Mouse (Mus musculus) neutrophil, adult 65 days (primary cell): ENCODE results near the gene Jmy. TPM values are rescaled to one million over a fixed set of nuclear protein-coding genes. Genes with fewer than 3 reads are reported as not detected.

ENCODE experiments used
- total RNA-seq: library from RNA; stranded (reverse); gene quantifications from 2 replicates; pipeline ENCODE4 v1.2.4, GENCODE M21; 2023

The Jmy gene
- 14.8 and 24.7 TPM in 2 replicates for total RNA-seq

DNA sequence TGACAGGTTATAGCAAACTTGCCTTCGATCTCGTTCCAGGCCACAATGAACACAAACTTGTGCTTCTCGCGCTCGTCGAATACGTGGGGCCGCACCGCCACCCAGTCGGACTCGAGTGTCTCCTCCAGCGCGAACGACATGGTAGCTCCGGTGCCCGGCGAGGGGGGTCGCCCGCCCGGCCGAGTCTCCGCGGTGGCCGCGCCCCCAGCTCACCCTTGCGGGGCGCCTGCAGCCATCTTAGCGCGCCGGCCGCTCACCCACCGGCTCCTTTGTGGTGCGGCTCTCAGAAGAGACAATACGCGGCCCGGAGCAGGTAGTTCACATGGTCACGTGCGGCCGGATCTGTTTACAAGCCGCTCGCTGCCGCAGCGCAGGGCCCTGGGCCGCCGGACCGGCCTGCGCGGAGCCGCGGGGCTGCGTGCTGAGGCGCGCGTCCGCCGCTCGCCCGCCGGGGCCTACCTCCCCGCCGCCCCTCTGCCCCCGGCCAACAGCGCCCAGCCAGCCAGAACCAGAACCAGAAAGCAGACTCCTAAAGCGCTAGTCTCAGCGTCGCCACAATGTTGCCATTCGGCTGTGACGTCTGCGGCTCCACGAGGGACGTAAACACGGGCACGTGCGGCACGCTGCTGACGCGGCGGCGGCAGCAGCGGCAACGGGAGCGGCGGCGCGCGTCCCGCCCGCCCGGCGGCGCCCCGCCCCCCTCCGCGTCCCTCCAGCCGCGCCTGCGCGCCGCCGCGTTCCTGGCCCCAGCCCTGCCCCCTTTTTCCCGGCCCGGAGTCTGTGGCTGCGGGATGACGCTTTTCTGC lies at the start of gene Jmy:
Gene Jmy, minus strand, starts transcription at position 642 of the 806 bp plus-strand sequence.

Other genes starting within 250 kb of the Jmy start
- 4.8 and 8.1 TPM in 2 replicates for gene Homer1, start 200.2 kb downstream of the Jmy start, total RNA-seq
- not detected in 2 replicates for gene Bhmt, start 138.2 kb upstream of the Jmy start, total RNA-seq
- not detected in 2 replicates for gene Bhmt2, start 174.5 kb upstream of the Jmy start, total RNA-seq
- not detected in 2 replicates for gene Dmgdh, start 174.6 kb upstream of the Jmy start, total RNA-seq